Mouse (Mus musculus) lung, postnatal 0 days (tissue): ENCODE results near the gene Aak1.

Source experiments
- CTCF ChIP-seq: IDR thresholded peaks from 2 replicates; pipeline ENCODE4 v1.5.1; 2016; ENCODE audit warnings: antibody characterized with exemption, mild to moderate bottlenecking
- EP300 ChIP-seq: IDR thresholded peaks from 2 replicates; pipeline ENCODE4 v1.6.1; 2016; ENCODE audit warnings: antibody characterized with exemption, mild to moderate bottlenecking, control low read depth

DNA sequence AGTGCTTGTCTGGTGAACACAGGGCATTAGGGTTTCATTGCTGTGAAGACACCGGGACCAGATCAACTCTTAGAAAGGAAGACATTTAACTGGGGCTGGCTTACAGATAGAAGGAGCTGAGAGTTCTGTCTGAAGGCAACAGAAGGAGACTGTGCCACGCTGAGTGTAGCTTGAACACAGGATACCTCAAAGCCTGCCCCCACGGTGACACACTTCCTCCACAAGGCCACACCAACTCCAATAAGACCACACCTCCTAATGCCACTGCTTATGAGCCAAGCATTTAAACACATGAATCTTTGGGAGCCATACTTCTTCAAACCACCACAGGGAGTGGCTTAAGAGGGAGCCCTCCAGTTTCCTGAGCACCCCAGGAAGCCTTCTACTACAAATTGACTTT, 51.2 kb downstream of the Aak1 start:
- TF ChIP-seq CTCF, result no peak
- TF ChIP-seq EP300, result no peak
